Mouse (Mus musculus) left cerebral cortex, postnatal 25 days (tissue): ENCODE measurements at regions not wholly inside any gene's neighbourhood (a gene's known extent, or its start where the extent isn't known, plus 50 kb on each side); places are given as distances from the start of the nearest gene placed in this dataset.

Experiments used
- DNase-seq, 2 experiments: peaks; one replicate each; pipeline ENCODE4 v3.0.0; 2022; ENCODE audit warnings: low spot score in 2 of 2, mixed read lengths in 1 of 2
- intact Hi-C: fragments of 180-260 bp; cut with DNase I; formaldehyde crosslinking; loops from one replicate; pipeline ENCODE4 v1.15.1; 2025

DNA sequence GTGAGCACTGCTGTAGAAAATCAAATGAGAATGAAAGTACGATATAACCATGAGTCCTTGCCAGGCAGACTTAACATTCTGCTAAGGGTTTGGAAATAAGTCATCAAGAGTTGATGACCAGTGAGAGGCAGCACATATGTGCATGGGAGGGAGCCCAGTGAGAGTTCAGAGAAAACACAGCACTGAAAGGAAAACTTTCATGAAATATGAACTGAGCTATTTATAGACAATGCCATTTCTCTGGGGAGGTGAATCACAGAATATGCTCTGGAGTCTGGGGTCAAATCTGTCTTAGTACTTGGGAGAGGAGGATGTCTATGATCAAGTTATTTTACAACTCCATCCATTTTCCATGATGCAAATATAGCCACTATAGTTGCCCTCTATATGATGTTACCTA is 579.4 kb upstream of the Isx start:
- DNase-seq = no peak
- intact Hi-C loops = no loop called here

GRCm38 (mm10) chr8:74297698-74298097 is 575.3 kb upstream of the Isx start:
- intact Hi-C loops = no loop called here
- no peak for DNase-seq

DNA sequence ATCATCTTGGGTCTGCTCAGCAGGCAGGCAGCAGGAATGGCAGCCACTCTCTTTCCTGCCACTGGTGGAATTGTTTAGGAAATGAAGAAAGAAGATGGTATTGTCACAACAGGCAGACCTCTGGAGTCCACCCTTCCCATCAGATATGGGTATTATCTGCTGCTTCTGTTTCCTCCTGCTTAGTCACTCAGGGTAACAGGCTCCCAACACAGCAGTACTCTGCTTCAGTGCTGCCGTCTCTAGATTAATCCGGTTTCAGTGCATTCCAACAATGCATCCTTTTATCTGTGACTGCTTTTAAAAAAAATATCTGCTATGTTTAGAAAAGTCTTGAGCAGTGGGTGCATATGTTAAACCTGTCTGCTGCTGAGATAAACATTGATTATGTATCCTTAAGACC is 563.2 kb upstream of the Isx start:
- intact Hi-C loops = no loop called here
- no peak for DNase-seq

- intact Hi-C loops = no loop called here
Observed at GRCm38 (mm10) chr8:74315382-74315781, 557.6 kb upstream of the Isx start.

GRCm38 (mm10) chr8:74327521-74327920 is 545.5 kb upstream of the Isx start:
- intact Hi-C loops = no loop called here
- no peak for DNase-seq

More at GRCm38 (mm10) chr8:74315382-74315781, 557.6 kb upstream of the Isx start:
- no peak for DNase-seq

- DNase-seq = peak in 1 of 2 experiments; percentile 14
- intact Hi-C loops = no loop called here
Observed at GRCm38 (mm10) chr8:74344010-74344409, 529.0 kb upstream of the Isx start.
